8 mouse cellular contexts compared by ENCODE assay signal in the genomic region with DNA sequence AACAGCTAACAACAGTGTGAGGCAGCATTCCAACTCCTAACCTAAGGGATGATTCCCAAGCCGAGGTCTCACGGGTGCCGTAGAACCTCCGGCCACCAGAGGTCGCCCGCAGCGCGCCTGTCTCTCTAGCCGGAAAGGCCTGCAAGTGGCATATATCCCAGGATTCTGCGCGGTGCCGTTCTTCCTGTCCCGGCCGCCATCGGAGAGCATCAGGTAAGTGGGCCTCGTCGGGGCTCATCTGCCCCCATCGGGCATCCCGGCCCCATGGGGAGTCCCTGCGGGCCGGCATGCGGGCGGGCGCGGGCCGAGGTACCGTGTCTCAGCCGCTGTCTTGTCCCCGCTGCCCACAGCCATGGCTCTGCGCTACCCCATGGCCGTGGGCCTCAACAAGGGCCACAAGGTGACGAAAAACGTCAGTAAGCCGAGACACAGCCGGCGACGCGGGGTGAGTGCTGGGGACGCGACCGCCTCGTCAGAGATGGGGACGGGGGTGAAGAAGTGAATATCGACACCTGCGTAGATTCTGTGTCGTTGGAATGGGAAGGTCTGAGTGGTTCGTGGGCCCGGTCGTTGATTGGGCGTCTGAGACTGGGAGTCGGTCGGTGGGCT. TPM values are rescaled to one million over a fixed set of nuclear protein-coding genes. Genes with fewer than 3 reads are reported as not detected.
DNase-seq lines count a peak whose midpoint lies in the region; ATAC-seq and TF ChIP-seq lines count a peak whose summit lies in the region.

Gene Rpl36 (plus strand): TSS at position 181 of the 609 bp plus-strand sequence.

- H3K27ac ChIP-seq in cortical plate, adult 2 months (ENCODE audit: insufficient read depth, low read length): peak within 1 kb of the TSS; percentile 91

- peak; percentile 97 for DNase-seq in gastrocnemius, postnatal 10 days
- DNase-seq in induced T-regulatory cell, adult 2 months (ENCODE audit: low read depth): peak; percentile 94
- DNase-seq in left cerebral cortex, adult 9 months (ENCODE audit: low spot score in 2 of 2): peak; percentile 85 to 97
- peak; percentile 98 for DNase-seq in right cerebral cortex, postnatal 14 days
- peak; percentile 94 to 96 for DNase-seq in urinary bladder, postnatal 36 days (ENCODE audit: low spot score in 2 of 2)

- ATAC-seq in activated CD4-positive, CD25-positive, alpha-beta regulatory T cell, adult 4 months: peak; percentile 66
- ATAC-seq in megakaryocyte progenitor cell, adult 5-6 weeks (replicated peaks; ENCODE audit: poor library complexity): peak; percentile 54

- H3K4me3 ChIP-seq in cortical plate, adult 2 months (ENCODE audit: insufficient read depth, low read length): peak within 1 kb of the TSS; percentile 73

- peak; percentile 73 for TF ChIP-seq POLR2A in cortical plate, adult 2 months (IDR thresholded peaks at IDR 0.05; ENCODE audit: extremely low read depth, insufficient read depth, low read length)

- H3K4me1 ChIP-seq in cortical plate, adult 2 months (ENCODE audit: control insufficient read depth, insufficient read depth, low read length): peaks cover 8% of the 10 kb centered on the region; the same call in 1 of the 2 replicates

- TF ChIP-seq CTCF in cortical plate, adult 2 months (IDR thresholded peaks at IDR 0.05; ENCODE audit: extremely low read depth, insufficient read depth, low read length): peak; percentile 81

RNA-seq across cellular contexts. Expression of gene Rpl36, which starts in this region (rescaled TPM):
- 1,000 to 10,000 TPM; 4,432 to 4,869 TPM for polyA plus RNA-seq in activated CD4-positive, CD25-positive, alpha-beta regulatory T cell, adult 4 months (2017; shearing (Covaris generic))
- 1,005 and 1,019 TPM in 2 replicates for polyA plus RNA-seq in cortical plate, adult 2 months (2012; rRNA removed)
- 100 to 1,000 TPM; 881 to 906 TPM for total RNA-seq in gastrocnemius, postnatal 10 days (2021)
- 1,504 and 1,580 TPM in 2 replicates for total RNA-seq in megakaryocyte progenitor cell, adult 5-6 weeks (2015)
- total RNA-seq in megakaryocyte progenitor cell, adult 5-6 weeks (2017): 2,239 and 2,669 TPM in 2 replicates

Comparison
In these comparisons a context has a peak if more than half of its experiments do, and no peak if none do; other contexts are left out.
1. Peak in every context shown above with its lines: DNase-seq, ATAC-seq, H3K4me3 ChIP-seq and H3K27ac ChIP-seq.